Mouse (Mus musculus) myocyte (in vitro differentiated cells): ENCODE results near the gene Aldh1l1. TPM values are rescaled to one million over a fixed set of nuclear protein-coding genes. Genes with fewer than 3 reads are reported as not detected.

Experiments used
- H3K27me3 ChIP-seq: one replicate; pipeline ENCODE4 v1.6.1; 2011; ENCODE audit not compliant: control insufficient read depth, insufficient read depth, insufficient read length
- H3K36me3 ChIP-seq: one replicate; pipeline ENCODE4 v1.6.1; 2011; ENCODE audit not compliant: control insufficient read depth, insufficient read depth
- H3K4me2 ChIP-seq: one replicate; pipeline ENCODE4 v1.6.1; 2011; ENCODE audit warnings: low read depth, control low read depth
- H3K4me3 ChIP-seq: one replicate; pipeline ENCODE4 v1.5.1; 2011; ENCODE audit warnings: mild to moderate bottlenecking, control low read depth, moderate library complexity
- H3K79me2 ChIP-seq: one replicate; pipeline ENCODE4 v1.6.1; 2011; ENCODE audit not compliant: control insufficient read depth, insufficient read depth
- H3ac ChIP-seq: one replicate; pipeline ENCODE4 v1.6.1; 2011; ENCODE audit not compliant: control insufficient read depth, insufficient read length
- CEBPB ChIP-seq: IDR thresholded peaks from 2 replicates; pipeline ENCODE4 v1.6.1; 2011; ENCODE audit warnings: mild to moderate bottlenecking, moderate library complexity; ENCODE audit not compliant: poor library complexity, insufficient read depth, severe bottlenecking
- E2F4 ChIP-seq: IDR thresholded peaks from one replicate; pipeline ENCODE4 v1.6.1; 2011; ENCODE audit warnings: mild to moderate bottlenecking, control low read depth, moderate library complexity; ENCODE audit not compliant: insufficient read depth
- MAX ChIP-seq: IDR thresholded peaks from one replicate; pipeline ENCODE4 v1.6.1; 2011; ENCODE audit warnings: low read depth, mild to moderate bottlenecking, control low read depth
- MYOD1 ChIP-seq, 3 experiments: IDR thresholded peaks; one replicate each; pipeline ENCODE4 v1.6.1; 2011; ENCODE audit warnings: control low read depth in 2 of 3, low read depth in 2 of 3, mild to moderate bottlenecking in 2 of 3, moderate library complexity in 1 of 3; ENCODE audit not compliant: insufficient read length in 2 of 3, control insufficient read depth in 1 of 3
- MYOG ChIP-seq, 3 experiments: IDR thresholded peaks; one replicate each; pipeline ENCODE4 v1.6.1; 2011; ENCODE audit warnings: control low read depth in 2 of 3, low read depth in 2 of 3, mild to moderate bottlenecking in 2 of 3; ENCODE audit not compliant: insufficient read length in 2 of 3, control insufficient read depth in 1 of 3, insufficient read depth in 1 of 3
- POLR2A ChIP-seq: IDR thresholded peaks from one replicate; pipeline ENCODE4 v1.6.1; 2011; ENCODE audit warnings: low read depth, mild to moderate bottlenecking, control low read depth, moderate library complexity; ENCODE audit not compliant: insufficient read length
- POLR2AphosphoS2 ChIP-seq: IDR thresholded peaks from one replicate; pipeline ENCODE4 v1.6.1; 2011; ENCODE audit warnings: low read depth, control low read depth; ENCODE audit not compliant: insufficient read length
- REST ChIP-seq: IDR thresholded peaks from one replicate; pipeline ENCODE4 v1.6.1; 2011; ENCODE audit warnings: mild to moderate bottlenecking, control low read depth, moderate library complexity; ENCODE audit not compliant: insufficient read depth, insufficient read length
- SRF ChIP-seq: IDR thresholded peaks from one replicate; pipeline ENCODE4 v1.6.1; 2011; ENCODE audit warnings: low read depth; ENCODE audit not compliant: control insufficient read depth, insufficient read length
- TCF12 ChIP-seq: IDR thresholded peaks from one replicate; pipeline ENCODE4 v1.6.1; 2011; ENCODE audit warnings: mild to moderate bottlenecking, control low read depth; ENCODE audit not compliant: poor library complexity, insufficient read depth, severe bottlenecking
- TCF3 ChIP-seq: IDR thresholded peaks from one replicate; pipeline ENCODE4 v1.6.1; 2011; ENCODE audit warnings: low read depth, control low read depth; ENCODE audit not compliant: insufficient read length
- USF1 ChIP-seq: IDR thresholded peaks from one replicate; pipeline ENCODE4 v1.6.1; 2011; ENCODE audit warnings: low read depth, mild to moderate bottlenecking, control low read depth, moderate library complexity
- polyA plus RNA-seq: library from polyadenylated mRNA; unstranded; fragments of >200 nt; fragmentation: generic; extraction: Trizol; gene quantifications from one replicate; pipeline ENCODE4 v1.2.1, GENCODE M21; 2012; ENCODE audit warnings: missing spikeins

The Aldh1l1 gene
- polyA plus RNA-seq, 1 experiment, result 1.1 TPM

- no peak for TF ChIP-seq TCF3
- TF ChIP-seq REST, result no peak
Measured at GRCm38 (mm10) chr6:90578174-90578573, 91.9 kb downstream of the Aldh1l1 start.

GRCm38 (mm10) chr6:90582331-90582730 is 96.1 kb downstream of the Aldh1l1 start:
- H3ac ChIP-seq, result no peak overlapping the region
- TF ChIP-seq USF1 (no peak), E2F4 (no peak), POLR2A (no peak), MYOD1 (IDR thresholded peaks at IDR 0.05; ENCODE audit: control insufficient read depth in 1 of 3, insufficient read length in 2 of 3, low read depth in 2 of 3) (no peak), MAX (no peak), CEBPB (no peak), REST (no peak), SRF (no peak), MYOG (IDR thresholded peaks at IDR 0.05; ENCODE audit: control insufficient read depth in 1 of 3, insufficient read depth in 1 of 3, insufficient read length in 2 of 3, low read depth in 2 of 3) (no peak), TCF12 (no peak), TCF3 (no peak), POLR2AphosphoS2 (no peak)
- no peak overlapping the region for H3K4me3 ChIP-seq
- H3K27me3 ChIP-seq, result no peaks in the 10 kb centered on the region
- no peaks in the 10 kb centered on the region for H3K36me3 ChIP-seq
- H3K4me2 ChIP-seq, result no peak overlapping the region
- no peaks in the 10 kb centered on the region for H3K79me2 ChIP-seq

More at GRCm38 (mm10) chr6:90578174-90578573, 91.9 kb downstream of the Aldh1l1 start:
- H3K4me2 ChIP-seq, result no peak overlapping the region
- H3ac ChIP-seq, result no peak overlapping the region
- no peaks in the 10 kb centered on the region for H3K36me3 ChIP-seq
- no peak overlapping the region for H3K4me3 ChIP-seq
- H3K79me2 ChIP-seq, result no peaks in the 10 kb centered on the region
- H3K27me3 ChIP-seq, result peaks cover 8% of the 10 kb centered on the region

GRCm38 (mm10) chr6:90588113-90588512 is 101.9 kb downstream of the Aldh1l1 start:
- no peaks in the 10 kb centered on the region for H3K27me3 ChIP-seq
- H3K4me3 ChIP-seq, result no peak overlapping the region
- no peaks in the 10 kb centered on the region for H3K79me2 ChIP-seq
- no peak overlapping the region for H3ac ChIP-seq
- no peak for TF ChIP-seq MYOG (IDR thresholded peaks at IDR 0.05; ENCODE audit: control insufficient read depth in 1 of 3, insufficient read depth in 1 of 3, insufficient read length in 2 of 3, low read depth in 2 of 3)
- TF ChIP-seq REST, result no peak
- TF ChIP-seq USF1, result no peak
- TF ChIP-seq POLR2A, result no peak
- no peak for TF ChIP-seq MYOD1 (IDR thresholded peaks at IDR 0.05; ENCODE audit: control insufficient read depth in 1 of 3, insufficient read length in 2 of 3, low read depth in 2 of 3)
- no peaks in the 10 kb centered on the region for H3K36me3 ChIP-seq
- no peak overlapping the region for H3K4me2 ChIP-seq

GRCm38 (mm10) chr6:90590707-90591106 is 104.5 kb downstream of the Aldh1l1 start:
- Histone ChIP-seq H3K27me3 (no peaks in the 10 kb centered on the region), H3K4me2 (no peak overlapping the region), H3K4me3 (no peak overlapping the region), H3ac (no peak overlapping the region), H3K36me3 (no peaks in the 10 kb centered on the region), H3K79me2 (no peaks in the 10 kb centered on the region)
- TF ChIP-seq REST (no peak), MAX (no peak)

- no peaks in the 10 kb centered on the region for H3K79me2 ChIP-seq
- H3K4me3 ChIP-seq, result no peak overlapping the region
- no peak for TF ChIP-seq TCF12
- peak in 2 of 3 experiments; percentile 10 to 46 for TF ChIP-seq MYOD1 (IDR thresholded peaks at IDR 0.05; ENCODE audit: control insufficient read depth in 1 of 3, insufficient read length in 2 of 3, low read depth in 2 of 3)
- no peak overlapping the region for H3K4me2 ChIP-seq
- no peak overlapping the region for H3ac ChIP-seq
- peaks cover 19% of the 10 kb centered on the region for H3K27me3 ChIP-seq
- no peaks in the 10 kb centered on the region for H3K36me3 ChIP-seq
Measured at GRCm38 (mm10) chr6:90594972-90595371, 108.7 kb downstream of the Aldh1l1 start.

GRCm38 (mm10) chr6:90597060-90597459 is 110.8 kb downstream of the Aldh1l1 start:
- H3K4me2 ChIP-seq, result no peak overlapping the region
- no peak overlapping the region for H3ac ChIP-seq
- H3K4me3 ChIP-seq, result no peak overlapping the region
- no peak for TF ChIP-seq MAX
- no peaks in the 10 kb centered on the region for H3K79me2 ChIP-seq
- H3K27me3 ChIP-seq, result peaks cover 27% of the 10 kb centered on the region
- no peaks in the 10 kb centered on the region for H3K36me3 ChIP-seq
